ENCODE assay signal across 25 mouse cellular contexts in the genomic region with DNA sequence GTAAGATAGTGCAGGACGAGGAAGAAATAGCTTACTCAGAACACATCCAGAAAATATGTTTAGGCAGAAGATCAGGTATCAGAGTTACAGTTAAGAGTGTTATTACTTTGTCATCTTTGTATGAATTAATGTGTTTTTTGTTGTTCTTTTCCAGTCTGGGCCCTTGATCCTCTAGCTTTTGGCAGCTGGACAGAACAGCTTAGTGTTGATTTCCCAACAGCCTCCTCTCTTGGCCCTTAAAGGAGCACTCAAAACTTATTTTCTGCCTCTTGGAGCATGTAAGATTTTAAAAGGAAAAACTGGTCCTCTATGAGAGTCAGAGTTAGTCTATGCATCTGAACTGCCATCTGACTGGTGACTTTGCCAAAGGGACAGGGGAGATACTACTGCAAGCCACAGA. TPM values are rescaled to one million over a fixed set of nuclear protein-coding genes. Genes with fewer than 3 reads are reported as not detected.
DNase-seq lines count a peak whose midpoint lies in the region; ATAC-seq and TF ChIP-seq lines count a peak whose summit lies in the region.
"Had no signal": no experiment of that assay in that cellular context is flagged by ENCODE, and none has a peak within 500 bp of the region (broad histone marks: within the 10 kb centered on the region; RNA-seq: fewer than 3 reads in every experiment).

No protein-coding gene starts in this region.

- no peak overlapping the region for H3K27ac ChIP-seq in forebrain, postnatal 0 days (ENCODE audit: low read depth, low read length)
- H3K27ac ChIP-seq in forebrain, embryonic 16.5 days (ENCODE audit: low read length) = no peak overlapping the region
- H3K27ac ChIP-seq: embryonic facial prominence, embryonic 13.5 days; forebrain, embryonic 10.5 days; heart, embryonic 15.5 days; hindbrain, embryonic 13.5 days; hindbrain, postnatal 0 days had no signal

- no peaks in the 10 kb centered on the region for H3K36me3 ChIP-seq in forebrain, postnatal 0 days (ENCODE audit: insufficient read depth)
- H3K36me3 ChIP-seq in forebrain, embryonic 16.5 days (ENCODE audit: control insufficient read depth, insufficient read depth) = no peaks in the 10 kb centered on the region
- H3K36me3 ChIP-seq: embryonic facial prominence, embryonic 13.5 days; forebrain, embryonic 10.5 days; G1E; heart, embryonic 15.5 days; hindbrain, embryonic 13.5 days had no signal

- ATAC-seq in forebrain, postnatal 0 days = no peak
- no peak for ATAC-seq in forebrain, embryonic 16.5 days
- ATAC-seq: CD4-positive, CD25-positive, alpha-beta regulatory T cell, adult 4 months; forebrain, embryonic 14.5 days; hindbrain, postnatal 0 days had no signal

- DNase-seq in forebrain, postnatal 0 days = peak; percentile 0
- DNase-seq in 3T3-L1 (ENCODE audit: low read depth, low spot score) = peak; percentile 25
- peak; percentile 60 for DNase-seq in NIH3T3 (ENCODE audit: low read depth)
- peak; percentile 40 for DNase-seq in lung, postnatal 10 days
- DNase-seq in ovary, postnatal 14 days (ENCODE audit: low spot score) = no peak
- DNase-seq in spleen, adult 18-20 months = no peak
- no peak for DNase-seq in spleen, postnatal 14 days (ENCODE audit: low spot score in 2 of 2)
- DNase-seq: B cell, adult 2 months; cerebellum, adult 11-12 months; cerebellum, adult 9-10 months; cerebellum, postnatal 25 days; gastrocnemius, postnatal 10 days; heart, adult 18-20 months; heart, postnatal 14 days had no signal

- no peaks in the 10 kb centered on the region for H3K27me3 ChIP-seq in forebrain, postnatal 0 days (ENCODE audit: insufficient read depth, low read length)
- no peaks in the 10 kb centered on the region for H3K27me3 ChIP-seq in forebrain, embryonic 16.5 days (replicated peaks; ENCODE audit: control insufficient read depth, insufficient read depth, low read length)
- H3K27me3 ChIP-seq: embryonic facial prominence, embryonic 13.5 days; heart, embryonic 15.5 days; hindbrain, embryonic 13.5 days had no signal

- 86% methylated on average over 1 of the region's 1 CpGs for WGBS in forebrain, postnatal 0 days
- 87% methylated on average over 1 of the region's 1 CpGs for WGBS in forebrain, embryonic 16.5 days

- no peak overlapping the region for H3K9ac ChIP-seq in forebrain, postnatal 0 days
- H3K9ac ChIP-seq in forebrain, embryonic 16.5 days (replicated peaks; ENCODE audit: low read depth, low read length) = no peak overlapping the region
- H3K9ac ChIP-seq: embryonic facial prominence, embryonic 13.5 days; heart, embryonic 15.5 days; hindbrain, embryonic 13.5 days had no signal

- no peaks in the 10 kb centered on the region for H3K9me3 ChIP-seq in forebrain, postnatal 0 days (ENCODE audit: low read length)
- H3K9me3 ChIP-seq in forebrain, embryonic 16.5 days (ENCODE audit: control insufficient read depth, low read length) = no peaks in the 10 kb centered on the region
- H3K9me3 ChIP-seq: embryonic facial prominence, embryonic 13.5 days; forebrain, embryonic 10.5 days; G1E; heart, embryonic 15.5 days; hindbrain, embryonic 13.5 days had no signal

- no peak overlapping the region for H3K4me2 ChIP-seq in forebrain, postnatal 0 days (ENCODE audit: low read depth)
- H3K4me2 ChIP-seq in forebrain, embryonic 16.5 days (ENCODE audit: low read length) = no peak overlapping the region
- H3K4me2 ChIP-seq: embryonic facial prominence, embryonic 13.5 days; heart, embryonic 11.5 days; heart, embryonic 15.5 days; hindbrain, embryonic 13.5 days had no signal

- no peak overlapping the region for H3K4me3 ChIP-seq in forebrain, postnatal 0 days (ENCODE audit: low read depth, low read length)
- H3K4me3 ChIP-seq in forebrain, embryonic 16.5 days (replicated peaks; ENCODE audit: low read length) = no peak overlapping the region
- H3K4me3 ChIP-seq: embryonic facial prominence, embryonic 13.5 days; erythroblast, embryonic 14.5 days; forebrain, embryonic 10.5 days; heart, embryonic 15.5 days; hindbrain, embryonic 13.5 days had no signal

- no peak for TF ChIP-seq CTCF in forebrain, postnatal 0 days (IDR thresholded peaks at IDR 0.05; ENCODE audit: low read depth)

- no peaks in the 10 kb centered on the region for H3K4me1 ChIP-seq in forebrain, postnatal 0 days (ENCODE audit: insufficient read depth)
- no peaks in the 10 kb centered on the region for H3K4me1 ChIP-seq in forebrain, embryonic 16.5 days (replicated peaks; ENCODE audit: control insufficient read depth, insufficient read depth, low read length)
- H3K4me1 ChIP-seq: forebrain, embryonic 10.5 days; heart, embryonic 15.5 days; hindbrain, embryonic 13.5 days had no signal

RNA-seq across cellular contexts. Expression of gene Echdc1, which starts 31.2 kb away (rescaled TPM):
- 16.1 and 16.2 TPM in 2 replicates for total RNA-seq in forebrain, postnatal 0 days (2014; rRNA removed)
- polyA plus RNA-seq in forebrain, postnatal 0 days (2015; fragmentation: Nextera tagmentation; extraction: Ambion mirVana) = 19.6 and 22.4 TPM in 2 replicates
- 22.4 and 26.0 TPM in 2 replicates for polyA plus RNA-seq in forebrain, embryonic 16.5 days (2015; fragmentation: Nextera tagmentation; extraction: Ambion mirVana)

Comparison
In these comparisons a context has a peak if more than half of its experiments do, and no peak if none do; other contexts are left out.
1. DNase-seq: peak in forebrain, postnatal 0 days (single experiment), 3T3-L1 (single experiment), NIH3T3 (single experiment) and lung, postnatal 10 days (single experiment); none in ovary, postnatal 14 days (single experiment), spleen, adult 18-20 months (0 of 2) and spleen, postnatal 14 days (0 of 2).